Mouse (Mus musculus): ENCODE measurements around the gene Ankrd27. TPM values are rescaled to one million over a fixed set of nuclear protein-coding genes. Genes with fewer than 3 reads are reported as not detected.
"Not testable (repeated sequence)": the region's sequence is repeated elsewhere in the genome, so short reads cannot be mapped to it uniquely, and the experiment has no call there.

Gene Ankrd27
- total RNA-seq (2015; ENCODE audit: low replicate concordance) (38.6 and 41.1 TPM in 2 replicates), total RNA-seq (2017; ENCODE audit: low replicate concordance) (9.5 and 13.2 TPM in 2 replicates)

- ATAC-seq (replicated peaks; ENCODE audit: low FRiP score, poor library complexity, severe bottlenecking) = peak; percentile 92
Measured at GRCm38 (mm10) chr7:35586055-35586905, at the start of gene Ankrd27. Gene Ankrd27, plus strand, starts transcription at chr7:35586244.

- no peak for ATAC-seq (replicated peaks; ENCODE audit: low FRiP score, poor library complexity, severe bottlenecking)
Measured at GRCm38 (mm10) chr7:35537562-35537961, 48.5 kb upstream of the Ankrd27 start, which contains the start of gene Tdrd12. Gene Tdrd12, minus strand, starts transcription at chr7:35537745.

- peak; percentile 74 for ATAC-seq (replicated peaks; ENCODE audit: low FRiP score, poor library complexity, severe bottlenecking)
Measured at GRCm38 (mm10) chr7:35545881-35546280, 40.2 kb upstream of the Ankrd27 start.

- ATAC-seq (replicated peaks; ENCODE audit: low FRiP score, poor library complexity, severe bottlenecking) = no peak
Measured at GRCm38 (mm10) chr7:35553751-35554604, 32.1 kb upstream of the Ankrd27 start.

- ATAC-seq (replicated peaks; ENCODE audit: low FRiP score, poor library complexity, severe bottlenecking) = peak; percentile 6
Measured at GRCm38 (mm10) chr7:35554605-35555175, 31.4 kb upstream of the Ankrd27 start.

- ATAC-seq (replicated peaks; ENCODE audit: low FRiP score, poor library complexity, severe bottlenecking) = peak; percentile 71
Measured at GRCm38 (mm10) chr7:35555224-35556204, 30.5 kb upstream of the Ankrd27 start.

- ATAC-seq (replicated peaks; ENCODE audit: low FRiP score, poor library complexity, severe bottlenecking) = no peak
Measured at GRCm38 (mm10) chr7:35556205-35556603, 29.8 kb upstream of the Ankrd27 start, which contains the start of gene Nudt19. Gene Nudt19, minus strand, starts transcription at chr7:35556304.

GRCm38 (mm10) chr7:35556905-35557304 is 29.1 kb upstream of the Ankrd27 start:
- peak; percentile 63 for ATAC-seq (replicated peaks; ENCODE audit: low FRiP score, poor library complexity, severe bottlenecking)

- no peak for ATAC-seq (replicated peaks; ENCODE audit: low FRiP score, poor library complexity, severe bottlenecking)
Measured at GRCm38 (mm10) chr7:35557577-35557976, 28.5 kb upstream of the Ankrd27 start.

- no peak for ATAC-seq (replicated peaks; ENCODE audit: low FRiP score, poor library complexity, severe bottlenecking)
Measured at GRCm38 (mm10) chr7:35558681-35559080, 27.4 kb upstream of the Ankrd27 start.

GRCm38 (mm10) chr7:35559838-35560237 is 26.2 kb upstream of the Ankrd27 start:
- ATAC-seq (replicated peaks; ENCODE audit: low FRiP score, poor library complexity, severe bottlenecking) = peak; percentile 69

- ATAC-seq (replicated peaks; ENCODE audit: low FRiP score, poor library complexity, severe bottlenecking) = no peak
Measured at GRCm38 (mm10) chr7:35563071-35563470, 23.0 kb upstream of the Ankrd27 start.

- no peak for ATAC-seq (replicated peaks; ENCODE audit: low FRiP score, poor library complexity, severe bottlenecking)
Measured at GRCm38 (mm10) chr7:35564067-35564865, 21.8 kb upstream of the Ankrd27 start.

GRCm38 (mm10) chr7:35564872-35565271 is 21.2 kb upstream of the Ankrd27 start:
- not testable (repeated sequence) for ATAC-seq (replicated peaks; ENCODE audit: low FRiP score, poor library complexity, severe bottlenecking)

- not testable (repeated sequence) for ATAC-seq (replicated peaks; ENCODE audit: low FRiP score, poor library complexity, severe bottlenecking)
Measured at GRCm38 (mm10) chr7:35565965-35566364, 20.1 kb upstream of the Ankrd27 start.

- ATAC-seq (replicated peaks; ENCODE audit: low FRiP score, poor library complexity, severe bottlenecking) = not testable (repeated sequence)
Measured at GRCm38 (mm10) chr7:35569724-35570123, 16.3 kb upstream of the Ankrd27 start.

- not testable (repeated sequence) for ATAC-seq (replicated peaks; ENCODE audit: low FRiP score, poor library complexity, severe bottlenecking)
Measured at GRCm38 (mm10) chr7:35570883-35571282, 15.2 kb upstream of the Ankrd27 start.

GRCm38 (mm10) chr7:35579849-35580248 is 6.2 kb upstream of the Ankrd27 start:
- ATAC-seq (replicated peaks; ENCODE audit: low FRiP score, poor library complexity, severe bottlenecking) = peak; percentile 77

Measured in erythroid progenitor cell, adult 5-6 weeks (primary cell).